In genomic region chr11:109671136-109672020, GRCm38 (mm10) we compare ENCODE assay signal across 10 mouse cellular contexts. TPM values are rescaled to one million over a fixed set of nuclear protein-coding genes. Genes with fewer than 3 reads are reported as not detected.
DNase-seq lines count a peak whose midpoint lies in the region; ATAC-seq and TF ChIP-seq lines count a peak whose summit lies in the region.
"Had no signal": no experiment of that assay in that cellular context is flagged by ENCODE, and none has a peak within 500 bp of the region (broad histone marks: within the 10 kb centered on the region; RNA-seq: fewer than 3 reads in every experiment).

No protein-coding gene starts in this region.

- WGBS in heart, postnatal 0 days = 64% methylated on average over 6 of the region's 6 CpGs
- WGBS in spleen, adult 2 months = 72% methylated on average over 6 of the region's 6 CpGs
- WGBS in stomach, embryonic 16.5 days = 70% methylated on average over 6 of the region's 6 CpGs
- 85% methylated on average over 6 of the region's 6 CpGs for WGBS in forebrain, embryonic 13.5 days

- no peak overlapping the region for H3K4me2 ChIP-seq in heart, postnatal 0 days (ENCODE audit: low read depth, low read length)
- H3K4me2 ChIP-seq in stomach, embryonic 16.5 days (ENCODE audit: low read depth, low read length) = no peak overlapping the region
- H3K4me2 ChIP-seq in forebrain, embryonic 13.5 days = no peak overlapping the region

- TF ChIP-seq CTCF in heart, postnatal 0 days (IDR thresholded peaks at IDR 0.05; ENCODE audit: low read depth) = no peak
- no peak for TF ChIP-seq CTCF in spleen, adult 2 months (IDR thresholded peaks at IDR 0.05; ENCODE audit: extremely low read depth, insufficient read depth, insufficient read length, insufficient replicate concordance)
- TF ChIP-seq CTCF in bone marrow macrophage, adult 2 months (IDR thresholded peaks at IDR 0.05; ENCODE audit: low read depth, low read length) = no peak

- DNase-seq in heart, postnatal 0 days (ENCODE audit: low spot score) = peak; percentile 42
- DNase-seq in heart, postnatal 10 days = no peak
- DNase-seq in spleen, adult 2 months (ENCODE audit: low read depth in 1 of 2, low spot score in 2 of 2) = no peak
- no peak for DNase-seq in spleen, postnatal 36 days (ENCODE audit: low spot score in 2 of 2)
- DNase-seq in natural killer cell, adult 2 months (ENCODE audit: low spot score in 2 of 2) = no peak
- DNase-seq: lung, postnatal 10 days had no signal

- no peak for TF ChIP-seq POLR2A in spleen, adult 2 months (IDR thresholded peaks at IDR 0.05; ENCODE audit: low read depth, low read length)
- TF ChIP-seq POLR2A in bone marrow macrophage, adult 2 months (IDR thresholded peaks at IDR 0.05; ENCODE audit: borderline replicate concordance, low read depth, low read length) = no peak

- no peak for TF ChIP-seq EP300 in heart, postnatal 0 days (IDR thresholded peaks at IDR 0.05; ENCODE audit: low read depth)

- H3K36me3 ChIP-seq in heart, postnatal 0 days (replicated peaks; ENCODE audit: control insufficient read depth, insufficient read depth, low read length) = peaks cover 49% of the 10 kb centered on the region
- peaks cover 23% of the 10 kb centered on the region for H3K36me3 ChIP-seq in spleen, adult 2 months (ENCODE audit: control insufficient read depth, insufficient read depth, low read length)
- H3K36me3 ChIP-seq in stomach, embryonic 16.5 days (ENCODE audit: control insufficient read depth, insufficient read depth, low read length) = peaks cover 10% of the 10 kb centered on the region; the same call in 1 of the 2 replicates
- H3K36me3 ChIP-seq in forebrain, embryonic 13.5 days (ENCODE audit: poor library complexity, severe bottlenecking) = peaks cover 45% of the 10 kb centered on the region

- no peaks in the 10 kb centered on the region for H3K9me3 ChIP-seq in heart, postnatal 0 days (replicated peaks; ENCODE audit: control insufficient read depth, low read length)
- no peaks in the 10 kb centered on the region for H3K9me3 ChIP-seq in stomach, embryonic 16.5 days (replicated peaks; ENCODE audit: control insufficient read depth, low read length)
- no peaks in the 10 kb centered on the region for H3K9me3 ChIP-seq in forebrain, embryonic 13.5 days (replicated peaks)

- H3K9ac ChIP-seq in heart, postnatal 0 days (replicated peaks; ENCODE audit: low read depth, low read length) = no peak overlapping the region
- H3K9ac ChIP-seq in stomach, embryonic 16.5 days (ENCODE audit: low read length) = no peak overlapping the region
- no peak overlapping the region for H3K9ac ChIP-seq in forebrain, embryonic 13.5 days

- H3K27ac ChIP-seq in heart, postnatal 0 days (ENCODE audit: low read depth) = peak overlapping the region; percentile 54
- H3K27ac ChIP-seq in spleen, adult 2 months (ENCODE audit: insufficient read depth, low read length) = 0 out of 2 replicates have a peak overlapping the region, but pooled peaks have one; percentile 2
- peak overlapping the region; percentile 76 for H3K27ac ChIP-seq in bone marrow macrophage, adult 2 months (ENCODE audit: insufficient read depth, low read depth, low read length)
- peak overlapping the region; percentile 79 for H3K27ac ChIP-seq in stomach, embryonic 16.5 days (ENCODE audit: low read length)
- no peak overlapping the region for H3K27ac ChIP-seq in forebrain, embryonic 13.5 days

- H3K27me3 ChIP-seq in heart, postnatal 0 days (ENCODE audit: control insufficient read depth, insufficient read depth, low read length) = no peaks in the 10 kb centered on the region
- H3K27me3 ChIP-seq in spleen, adult 2 months (ENCODE audit: control insufficient read depth, insufficient read depth, low read length) = no peaks in the 10 kb centered on the region
- H3K27me3 ChIP-seq in stomach, embryonic 16.5 days (ENCODE audit: control insufficient read depth, insufficient read depth, low read length) = no peaks in the 10 kb centered on the region
- H3K27me3 ChIP-seq in forebrain, embryonic 13.5 days = no peaks in the 10 kb centered on the region

- H3K4me3 ChIP-seq in heart, postnatal 0 days (ENCODE audit: low read depth, low read length) = no peak overlapping the region
- H3K4me3 ChIP-seq in spleen, adult 2 months (ENCODE audit: extremely low read depth, insufficient read depth, insufficient read length) = no peak overlapping the region
- no peak overlapping the region for H3K4me3 ChIP-seq in bone marrow macrophage, adult 2 months (ENCODE audit: insufficient read depth, low read length)
- H3K4me3 ChIP-seq in stomach, embryonic 16.5 days (replicated peaks; ENCODE audit: low read length) = no peak overlapping the region
- no peak overlapping the region for H3K4me3 ChIP-seq in forebrain, embryonic 13.5 days

- H3K4me1 ChIP-seq in heart, postnatal 0 days (ENCODE audit: control insufficient read depth, insufficient read depth) = peaks cover 10% of the 10 kb centered on the region
- no peaks in the 10 kb centered on the region; the same call in 1 of the 2 replicates for H3K4me1 ChIP-seq in spleen, adult 2 months (ENCODE audit: control insufficient read depth, insufficient read depth, insufficient read length)
- peaks cover 20% of the 10 kb centered on the region for H3K4me1 ChIP-seq in bone marrow macrophage, adult 2 months (ENCODE audit: control insufficient read depth, insufficient read depth, low read length)
- H3K4me1 ChIP-seq in stomach, embryonic 16.5 days (ENCODE audit: control insufficient read depth, insufficient read depth, low read length) = peaks cover 6% of the 10 kb centered on the region
- no peaks in the 10 kb centered on the region for H3K4me1 ChIP-seq in forebrain, embryonic 13.5 days

- intact Hi-C loops in heart, postnatal 10 days (cut with DNase I) = loop anchor here (2.0 to 5.0 kb wide), 2 partner anchors 49 to 596 kb away; no protein-coding TSS in a partner anchor

- ATAC-seq in heart, postnatal 0 days (ENCODE audit: insufficient read depth, low read depth) = no peak; the same call in 1 of the 2 replicates
- ATAC-seq in stomach, embryonic 16.5 days (ENCODE audit: insufficient read depth, low FRiP score) = peak; percentile 54; the same call in 1 of the 2 replicates
- no peak for ATAC-seq in forebrain, embryonic 13.5 days

RNA-seq across cellular contexts. Expression of gene Prkar1a, which starts 22.2 kb away (rescaled TPM):
- 163 and 237 TPM in 2 replicates for total RNA-seq in heart, postnatal 0 days (2014; rRNA removed; ENCODE audit: low replicate concordance)
- polyA plus RNA-seq in heart, postnatal 0 days (2015; fragmentation: Nextera tagmentation; extraction: Ambion mirVana) = 483 and 530 TPM in 2 replicates
- total RNA-seq in heart, postnatal 10 days (2021) = 100 to 1,000 TPM; 550 to 591 TPM
- polyA plus RNA-seq in spleen, adult 2 months (2012; rRNA removed) = 60.3 and 66.8 TPM in 2 replicates
- 164 and 173 TPM in 2 replicates for polyA plus RNA-seq in bone marrow macrophage, adult 2 months (2012; ENCODE audit: insufficient read depth, insufficient read length, missing spikeins)
- polyA plus RNA-seq in stomach, embryonic 16.5 days (2015; fragmentation: Nextera tagmentation; extraction: Ambion mirVana) = 303 and 305 TPM in 2 replicates
- polyA plus RNA-seq in forebrain, embryonic 13.5 days (2015; fragmentation: Nextera tagmentation; extraction: Ambion mirVana) = 403 and 426 TPM in 2 replicates

RNA-seq across cellular contexts. Expression of gene Fam20a, which starts 50.7 kb away (rescaled TPM):
- total RNA-seq in heart, postnatal 0 days (2014; rRNA removed; ENCODE audit: low replicate concordance) = 6.2 and 6.8 TPM in 2 replicates
- 3.0 TPM in 2 replicates for polyA plus RNA-seq in heart, postnatal 0 days (2015; fragmentation: Nextera tagmentation; extraction: Ambion mirVana)
- 1 to 10 TPM; 6.2 to 7.6 TPM for total RNA-seq in heart, postnatal 10 days (2021)
- polyA plus RNA-seq in spleen, adult 2 months (2012; rRNA removed) = 3.1 and 4.5 TPM in 2 replicates
- 0.31 and 0.48 TPM in 2 replicates for polyA plus RNA-seq in bone marrow macrophage, adult 2 months (2012; ENCODE audit: insufficient read depth, insufficient read length, missing spikeins)
- polyA plus RNA-seq in stomach, embryonic 16.5 days (2015; fragmentation: Nextera tagmentation; extraction: Ambion mirVana) = 2.2 and 2.4 TPM in 2 replicates
- polyA plus RNA-seq in forebrain, embryonic 13.5 days (2015; fragmentation: Nextera tagmentation; extraction: Ambion mirVana) = 1.1 and 1.8 TPM in 2 replicates
- total RNA-seq: neutrophil, adult 5-6 weeks had no signal

RNA-seq across cellular contexts. Expression of gene Wipi1, which starts 59.6 kb away (rescaled TPM):
- total RNA-seq in heart, postnatal 0 days (2014; rRNA removed; ENCODE audit: low replicate concordance) = 40.8 and 53.2 TPM in 2 replicates
- 65.4 and 67.1 TPM in 2 replicates for polyA plus RNA-seq in heart, postnatal 0 days (2015; fragmentation: Nextera tagmentation; extraction: Ambion mirVana)
- total RNA-seq in heart, postnatal 10 days (2021) = 100 to 1,000 TPM; 101 to 112 TPM
- 5.1 and 6.0 TPM in 2 replicates for polyA plus RNA-seq in spleen, adult 2 months (2012; rRNA removed)
- polyA plus RNA-seq in bone marrow macrophage, adult 2 months (2012; ENCODE audit: insufficient read depth, insufficient read length, missing spikeins) = 17.2 and 21.3 TPM in 2 replicates
- polyA plus RNA-seq in stomach, embryonic 16.5 days (2015; fragmentation: Nextera tagmentation; extraction: Ambion mirVana) = 43.2 and 44.8 TPM in 2 replicates
- 8.8 and 10.7 TPM in 2 replicates for polyA plus RNA-seq in forebrain, embryonic 13.5 days (2015; fragmentation: Nextera tagmentation; extraction: Ambion mirVana)
